Mouse (Mus musculus) G1E (cell line): Measurements from ENCODE around the gene Pear1. TPM values are rescaled to one million over a fixed set of nuclear protein-coding genes. Genes with fewer than 3 reads are reported as not detected.

ENCODE experiments used
- ATAC-seq: 2 replicates; pipeline ENCODE4 v1.8.0; 2016; ENCODE audit warnings: mild to moderate bottlenecking; ENCODE audit not compliant: insufficient number of reproducible peaks, poor library complexity, low FRiP score, severe bottlenecking; ENCODE audit errors: extremely low read depth
- DNase-seq: peaks from one replicate; pipeline ENCODE4 v3.0.0; 2012; ENCODE audit warnings: low spot score
- H3K27me3 ChIP-seq: 2 replicates; pipeline ENCODE4 v1.6.1; 2012; ENCODE audit warnings: mild to moderate bottlenecking, low read length, inconsistent platforms; ENCODE audit not compliant: insufficient read depth
- H3K36me3 ChIP-seq: replicated peaks from 2 replicates; pipeline ENCODE3; 2012; ENCODE audit warnings: mild to moderate bottlenecking, inconsistent platforms
- H3K4me1 ChIP-seq: 2 replicates; pipeline ENCODE4 v1.6.1; 2012; ENCODE audit warnings: low read depth, low read length, inconsistent platforms, mixed read lengths; ENCODE audit not compliant: insufficient read depth
- H3K4me3 ChIP-seq: 2 replicates; pipeline ENCODE4 v1.5.1; 2012; ENCODE audit warnings: low read depth, mild to moderate bottlenecking, inconsistent platforms, low read length, moderate library complexity, mixed read lengths
- H3K9me3 ChIP-seq: replicated peaks from 2 replicates; pipeline ENCODE4 v1.6.1; 2012; ENCODE audit warnings: inconsistent platforms
- CTCF ChIP-seq: IDR thresholded peaks from 2 replicates; pipeline ENCODE4 v1.5.1; 2012; ENCODE audit warnings: low read depth, low read length, inconsistent platforms, mixed read lengths
- GATA1 ChIP-seq: IDR thresholded peaks from 2 replicates; pipeline ENCODE4 v1.6.1; 2012; ENCODE audit warnings: borderline replicate concordance, low read length, inconsistent platforms, mixed read lengths
- GATA2 ChIP-seq: IDR thresholded peaks from 2 replicates; pipeline ENCODE4 v1.6.1; 2012; ENCODE audit warnings: low read depth, low read length, inconsistent platforms, borderline replicate concordance
- POLR2AphosphoS5 ChIP-seq: IDR thresholded peaks from 2 replicates; pipeline ENCODE4 v1.6.1; 2012; ENCODE audit warnings: low read depth, low read length, inconsistent platforms; ENCODE audit not compliant: insufficient replicate concordance
- TAL1 ChIP-seq: conservative IDR thresholded peaks from 2 replicates; pipeline ENCODE4 v1.6.1; 2012; ENCODE audit warnings: low read depth, low read length, inconsistent platforms, mixed read lengths
- polyA plus RNA-seq: library from polyadenylated mRNA; stranded (reverse); fragments of >175 nt; gene quantifications from 2 replicates; pipeline ENCODE4 v1.2.3, GENCODE M21; 2012
- total RNA-seq, 2 experiments: library from RNA; stranded (forward) in 1 of 2; stranded (reverse) in 1 of 2; fragments of 200-1000 nt in 1 of 2; fragments of >200 nt in 1 of 2; fragmentation: Nextera tagmentation in 1 of 2; gene quantifications; 2 replicates each; pipeline ENCODE4 v1.2.3; 2014 to 2017

Gene Pear1
- total and polyA plus RNA-seq, 3 experiments: 0.05 TPM; not detected in 2

- Histone ChIP-seq H3K4me1 (peaks cover 3% of the 10 kb centered on the region; the same call in 1 of the 2 replicates), H3K4me3 (no peak overlapping the region), H3K27me3 (peaks cover 49% of the 10 kb centered on the region), H3K9me3 (no peaks in the 10 kb centered on the region), H3K36me3 (no peaks in the 10 kb centered on the region)
- no peak for DNase-seq
- no peak for ATAC-seq
- TF ChIP-seq GATA2: no peak
- TF ChIP-seq POLR2AphosphoS5: no peak
- no peak for TF ChIP-seq TAL1
- TF ChIP-seq GATA1: no peak
- no peak for TF ChIP-seq CTCF
Measured at GRCm38 (mm10) chr3:87812413-87812812, 11.7 kb downstream of the Pear1 start.

- H3K4me1 ChIP-seq: no peaks in the 10 kb centered on the region; the same call in 1 of the 2 replicates
- TF ChIP-seq POLR2AphosphoS5: no peak
- TF ChIP-seq CTCF: no peak
- TF ChIP-seq GATA1: no peak
- no peak for TF ChIP-seq GATA2
- TF ChIP-seq TAL1: no peak
- ATAC-seq (no peak), DNase-seq (no peak)
- H3K4me3 ChIP-seq: no peak overlapping the region
- H3K36me3 ChIP-seq: no peaks in the 10 kb centered on the region
- no peaks in the 10 kb centered on the region for H3K9me3 ChIP-seq
- H3K27me3 ChIP-seq: peaks cover 43% of the 10 kb centered on the region
Measured at GRCm38 (mm10) chr3:87811297-87811696, 12.8 kb downstream of the Pear1 start.

GRCm38 (mm10) chr3:87809322-87809962, 14.7 kb downstream of the Pear1 start:
- Histone ChIP-seq H3K36me3 (no peaks in the 10 kb centered on the region), H3K27me3 (peaks cover 27% of the 10 kb centered on the region), H3K9me3 (no peaks in the 10 kb centered on the region), H3K4me3 (no peak overlapping the region), H3K4me1 (no peaks in the 10 kb centered on the region)
- no peak for TF ChIP-seq CTCF
- DNase-seq (no peak), ATAC-seq (no peak)

GRCm38 (mm10) chr3:87804038-87804677, 19.9 kb downstream of the Pear1 start:
- Histone ChIP-seq H3K4me1 (peaks cover 4% of the 10 kb centered on the region; the same call in 1 of the 2 replicates), H3K4me3 (no peak overlapping the region), H3K27me3 (peaks cover 38% of the 10 kb centered on the region), H3K36me3 (no peaks in the 10 kb centered on the region), H3K9me3 (no peaks in the 10 kb centered on the region)
- no peak for DNase-seq
- no peak for TF ChIP-seq TAL1
- no peak for TF ChIP-seq CTCF
- no peak for TF ChIP-seq POLR2AphosphoS5
- no peak for TF ChIP-seq GATA1
- TF ChIP-seq GATA2: no peak
- no peak for ATAC-seq

GRCm38 (mm10) chr3:87801681-87802080, 22.4 kb downstream of the Pear1 start:
- no peak for TF ChIP-seq POLR2AphosphoS5
- TF ChIP-seq TAL1: no peak
- TF ChIP-seq GATA1: no peak
- TF ChIP-seq CTCF: no peak
- TF ChIP-seq GATA2: no peak
- Histone ChIP-seq H3K9me3 (no peaks in the 10 kb centered on the region), H3K36me3 (no peaks in the 10 kb centered on the region), H3K4me1 (peaks cover 4% of the 10 kb centered on the region; the same call in 1 of the 2 replicates), H3K4me3 (no peak overlapping the region), H3K27me3 (peaks cover 52% of the 10 kb centered on the region)
- no peak for ATAC-seq
- DNase-seq: no peak

- Histone ChIP-seq H3K36me3 (no peaks in the 10 kb centered on the region), H3K9me3 (no peaks in the 10 kb centered on the region), H3K4me3 (no peak within 1 kb of the TSS), H3K27me3 (peaks cover 55% of the 10 kb centered on the region), H3K4me1 (peaks cover 2% of the 10 kb centered on the region; the same call in 1 of the 2 replicates)
- DNase-seq (no peak), ATAC-seq (no peak)
- TF ChIP-seq GATA1: no peak
- TF ChIP-seq CTCF: no peak
- TF ChIP-seq POLR2AphosphoS5: no peak
- TF ChIP-seq GATA2: no peak
- no peak for TF ChIP-seq TAL1
Measured at GRCm38 (mm10) chr3:87796736-87797334, 27.3 kb downstream of the Pear1 start, which contains the start of gene Insrr. Gene Insrr, plus strand, starts transcription at chr3:87796951.
